Mouse (Mus musculus) brain, embryonic 18.5 days (tissue): ENCODE results near the gene Rc3h2.

Experiments
- DNase-seq: peaks from one replicate; pipeline ENCODE4 v3.0.0-alpha.2; 2012; ENCODE audit warnings: low read depth, low spot score

Gene Rc3h2

GRCm38 (mm10) chr2:37338497-37339187, 84.1 kb downstream of the Rc3h2 start:
- DNase-seq, result peak; percentile 6

- no peak for DNase-seq
Observed at GRCm38 (mm10) chr2:37333321-37333720, 89.4 kb downstream of the Rc3h2 start.

GRCm38 (mm10) chr2:37326215-37326614, 96.5 kb downstream of the Rc3h2 start, which contains the start of gene Olfr368:
TSS of gene Olfr368 (plus strand) at chr2:37326515.
- DNase-seq, result no peak
